Mouse (Mus musculus): ENCODE measurements around the gene Cidec. TPM values are rescaled to one million over a fixed set of nuclear protein-coding genes. Genes with fewer than 3 reads are reported as not detected.

Gene Cidec
- polyA plus RNA-seq, 1 experiment from 2014 or later: 1.5 TPM

Small RNA genes lying within 50 kb of the gene (microRNA-seq; reads per million reads assigned to microRNA genes)
- gene Gm24387 (ENCODE audit: borderline number of aligned reads): not detected

Other genes starting within 250 kb of the Cidec start
- gene Lhfpl4, start 240.4 kb downstream of the Cidec start, polyA plus RNA-seq (2015; fragmentation: Nextera tagmentation; extraction: Ambion mirVana): 0.27 and 0.66 TPM in 2 replicates
- 37.5 and 37.7 TPM in 2 replicates for gene Mtmr14, start 197.9 kb downstream of the Cidec start, polyA plus RNA-seq (2015; fragmentation: Nextera tagmentation; extraction: Ambion mirVana)
- gene Cpne9, start 153.5 kb downstream of the Cidec start, polyA plus RNA-seq (2015; fragmentation: Nextera tagmentation; extraction: Ambion mirVana): 0.14 and 0.48 TPM in 2 replicates
- 19.8 and 20.5 TPM in 2 replicates for gene Brpf1, start 128.6 kb downstream of the Cidec start, polyA plus RNA-seq (2015; fragmentation: Nextera tagmentation; extraction: Ambion mirVana)
- 14.1 and 14.3 TPM in 2 replicates for gene Ogg1, start 108.8 kb downstream of the Cidec start, polyA plus RNA-seq (2015; fragmentation: Nextera tagmentation; extraction: Ambion mirVana)
- 10.9 and 12.7 TPM in 2 replicates for gene Camk1, start 91.8 kb downstream of the Cidec start, polyA plus RNA-seq (2015; fragmentation: Nextera tagmentation; extraction: Ambion mirVana)
- 37.5 and 39.5 TPM in 2 replicates for gene Tada3, start 57.9 kb downstream of the Cidec start, polyA plus RNA-seq (2015; fragmentation: Nextera tagmentation; extraction: Ambion mirVana)
- 528 and 562 TPM in 2 replicates for gene Arpc4, start 57.6 kb downstream of the Cidec start, polyA plus RNA-seq (2015; fragmentation: Nextera tagmentation; extraction: Ambion mirVana)
- 4.6 and 7.2 TPM in 2 replicates for gene Ttll3, start 46.5 kb downstream of the Cidec start, polyA plus RNA-seq (2015; fragmentation: Nextera tagmentation; extraction: Ambion mirVana)
- gene Rpusd3, start 16.4 kb downstream of the Cidec start, polyA plus RNA-seq (2015; fragmentation: Nextera tagmentation; extraction: Ambion mirVana): 25.3 and 26.7 TPM in 2 replicates
- 69.1 and 70.6 TPM in 2 replicates for gene Jagn1, start 6.8 kb upstream of the Cidec start, polyA plus RNA-seq (2015; fragmentation: Nextera tagmentation; extraction: Ambion mirVana)
- gene Il17re, start 22.7 kb upstream of the Cidec start, polyA plus RNA-seq (2015; fragmentation: Nextera tagmentation; extraction: Ambion mirVana): 6.0 and 7.9 TPM in 2 replicates
- 5.0 and 6.5 TPM in 2 replicates for gene Il17rc, start 35.7 kb upstream of the Cidec start, polyA plus RNA-seq (2015; fragmentation: Nextera tagmentation; extraction: Ambion mirVana)
- 9.5 and 10.3 TPM in 2 replicates for gene Creld1, start 47.5 kb upstream of the Cidec start, polyA plus RNA-seq (2015; fragmentation: Nextera tagmentation; extraction: Ambion mirVana)
- 0.17 TPM in 2 replicates for gene Prrt3, start 66.2 kb upstream of the Cidec start, polyA plus RNA-seq (2015; fragmentation: Nextera tagmentation; extraction: Ambion mirVana)
- gene Emc3, start 95.9 kb upstream of the Cidec start, polyA plus RNA-seq (2015; fragmentation: Nextera tagmentation; extraction: Ambion mirVana): 92.3 and 94.4 TPM in 2 replicates
- 10.2 and 11.2 TPM in 2 replicates for gene Fancd2, start 95.9 kb upstream of the Cidec start, polyA plus RNA-seq (2015; fragmentation: Nextera tagmentation; extraction: Ambion mirVana)
- gene Fancd2os, start 165.0 kb upstream of the Cidec start, polyA plus RNA-seq (2015; fragmentation: Nextera tagmentation; extraction: Ambion mirVana): 0.25 TPM in 1 of 2 replicates, not detected in the other
- gene Brk1, start 169.0 kb upstream of the Cidec start, polyA plus RNA-seq (2015; fragmentation: Nextera tagmentation; extraction: Ambion mirVana): 267 and 274 TPM in 2 replicates
- 30.7 and 33.1 TPM in 2 replicates for gene Vhl, start 188.2 kb upstream of the Cidec start, polyA plus RNA-seq (2015; fragmentation: Nextera tagmentation; extraction: Ambion mirVana)
- 2.2 and 2.7 TPM in 2 replicates for gene Irak2, start 202.7 kb upstream of the Cidec start, polyA plus RNA-seq (2015; fragmentation: Nextera tagmentation; extraction: Ambion mirVana)

Measured in thymus, postnatal 0 days (tissue).